Mouse (Mus musculus): ENCODE data around the gene Pycr2.

GRCm38 (mm10) chr1:180943032-180943644, 39.0 kb downstream of the Pycr2 start:
- TF ChIP-seq CTCF (IDR thresholded peaks at IDR 0.05) (no peak), EP300 (IDR thresholded peaks at IDR 0.05) (no peak)
